Mouse (Mus musculus) frontal cortex, postnatal 10 days (tissue): ENCODE data around the gene Klhl42.

Source experiments
- DNase-seq, 2 experiments: peaks; one replicate each; pipeline ENCODE4 v3.0.0; 2022; ENCODE audit warnings: low spot score in 2 of 2, mixed read lengths in 1 of 2

Gene Klhl42

DNA sequence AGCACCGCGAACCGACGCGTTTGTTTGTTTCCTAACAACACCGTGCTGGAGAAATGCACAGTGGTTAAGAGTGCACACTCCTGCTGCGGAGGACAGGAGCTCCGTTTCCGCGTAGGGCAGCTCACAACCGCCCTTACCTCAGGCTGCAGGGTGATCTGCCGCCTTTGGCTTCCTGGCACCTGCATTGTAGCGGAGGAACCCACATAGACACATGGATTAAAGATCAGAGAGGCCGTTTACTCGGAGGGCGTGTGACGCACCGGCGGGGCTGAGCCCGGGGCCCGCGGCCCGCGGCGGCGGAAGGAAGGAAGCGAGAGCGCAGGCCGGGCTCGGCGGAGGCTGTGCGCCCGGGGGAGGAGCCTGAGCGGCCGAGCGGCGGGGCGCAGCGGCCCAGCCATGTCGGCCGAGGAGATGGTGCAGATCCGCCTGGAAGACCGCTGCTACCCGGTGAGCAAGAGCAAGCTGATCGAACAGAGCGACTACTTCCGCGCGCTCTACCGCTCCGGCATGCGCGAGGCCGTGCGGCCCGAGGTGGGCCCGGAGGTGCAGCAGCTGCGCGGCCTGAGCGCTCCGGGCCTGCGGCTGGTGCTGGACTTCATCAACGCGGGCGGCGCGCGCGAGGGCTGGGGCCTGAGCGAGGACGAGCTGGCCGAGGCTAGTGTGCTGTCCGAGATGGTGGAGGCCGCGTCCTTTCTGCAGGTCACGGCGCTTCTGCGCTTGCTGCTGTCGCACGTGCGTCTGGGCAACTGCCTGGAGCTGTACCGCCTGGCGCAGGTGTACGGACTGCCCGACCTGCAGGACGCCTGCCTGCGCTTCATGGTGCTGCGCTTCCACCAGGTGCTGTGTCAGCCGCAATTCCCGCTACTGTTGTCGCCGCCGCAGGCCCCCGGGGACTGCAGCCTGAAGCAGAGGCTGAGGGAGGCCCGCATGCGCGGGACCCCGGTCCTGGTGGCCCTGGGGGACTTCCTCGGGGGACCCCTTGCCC, at the start of gene Klhl42:
Gene Klhl42, plus strand, starts transcription at position 244 of the 985 bp plus-strand sequence.
- peak; percentile 36 to 75 for DNase-seq

DNA sequence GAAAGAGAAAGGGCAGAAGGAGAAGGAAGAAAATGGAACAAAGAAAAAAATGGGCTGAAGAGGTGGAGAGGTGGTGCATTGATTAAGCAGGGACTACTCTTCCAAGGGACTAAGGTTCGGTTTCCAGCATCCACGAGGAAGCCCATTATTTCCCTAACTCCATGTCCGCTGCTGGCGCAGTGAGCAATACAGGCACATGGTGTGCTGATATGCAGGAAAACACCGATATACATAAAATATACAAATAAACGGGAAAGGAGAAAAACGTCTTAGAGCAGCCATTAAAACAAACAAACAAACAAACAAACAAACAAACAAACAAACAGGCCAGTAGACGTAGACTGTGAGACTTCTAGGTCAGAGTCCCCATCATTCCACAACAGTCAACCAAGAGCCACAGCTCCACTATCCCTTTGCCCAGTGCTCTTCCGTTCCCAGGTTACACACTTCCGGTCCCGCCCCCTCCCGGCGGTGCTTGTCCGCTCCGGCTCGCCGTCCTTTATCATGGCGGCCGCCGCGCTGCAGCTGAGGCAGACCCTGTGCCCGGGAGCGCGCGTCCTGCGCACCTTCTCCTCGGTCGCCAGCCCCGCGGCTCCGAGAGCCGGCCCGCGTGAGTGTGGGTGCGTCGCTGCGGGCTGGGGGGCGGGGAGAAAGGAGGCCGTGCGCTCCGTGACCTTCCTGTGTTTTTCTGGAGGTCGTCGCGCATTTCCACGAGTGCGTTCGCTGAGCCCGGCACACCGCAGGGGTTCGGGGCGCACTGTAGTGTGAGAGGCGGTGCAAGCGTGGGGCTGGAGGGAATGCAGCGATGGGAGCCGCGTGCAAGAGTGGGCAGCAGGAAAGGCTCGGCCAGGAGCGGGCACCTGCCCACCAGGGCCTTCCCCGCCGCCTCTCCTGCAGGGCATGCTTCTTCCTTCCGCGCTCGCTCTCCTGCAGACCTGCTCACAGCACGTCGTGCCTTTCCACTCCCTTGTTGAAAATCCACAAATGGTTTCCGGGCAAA, 48.6 kb upstream of the Klhl42 start, which contains the start of gene Mrps35:
Gene Mrps35, plus strand, starts transcription at position 474 of the 1,000 bp plus-strand sequence.
- DNase-seq: peak; percentile 82 to 88

DNA sequence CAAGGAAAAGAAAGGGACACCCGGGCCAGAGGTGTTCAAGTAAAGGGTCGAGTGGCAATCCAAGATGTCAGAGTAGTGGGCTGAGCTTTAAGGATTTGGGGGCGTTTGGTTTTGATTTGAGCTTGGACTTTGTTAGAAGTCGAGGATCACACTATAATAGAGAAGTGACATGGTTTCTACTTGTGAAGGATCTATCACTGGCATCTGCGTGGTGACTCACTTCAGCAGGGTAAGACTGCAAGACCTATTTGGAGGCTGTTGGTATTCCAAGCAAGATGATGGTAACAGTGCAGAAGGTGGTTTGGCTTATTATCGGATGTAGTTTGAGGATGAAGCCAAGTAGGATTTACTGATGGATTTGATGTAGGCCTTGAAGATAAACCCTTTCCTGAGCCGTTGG, 47.5 kb upstream of the Klhl42 start:
- DNase-seq: no peak

DNA sequence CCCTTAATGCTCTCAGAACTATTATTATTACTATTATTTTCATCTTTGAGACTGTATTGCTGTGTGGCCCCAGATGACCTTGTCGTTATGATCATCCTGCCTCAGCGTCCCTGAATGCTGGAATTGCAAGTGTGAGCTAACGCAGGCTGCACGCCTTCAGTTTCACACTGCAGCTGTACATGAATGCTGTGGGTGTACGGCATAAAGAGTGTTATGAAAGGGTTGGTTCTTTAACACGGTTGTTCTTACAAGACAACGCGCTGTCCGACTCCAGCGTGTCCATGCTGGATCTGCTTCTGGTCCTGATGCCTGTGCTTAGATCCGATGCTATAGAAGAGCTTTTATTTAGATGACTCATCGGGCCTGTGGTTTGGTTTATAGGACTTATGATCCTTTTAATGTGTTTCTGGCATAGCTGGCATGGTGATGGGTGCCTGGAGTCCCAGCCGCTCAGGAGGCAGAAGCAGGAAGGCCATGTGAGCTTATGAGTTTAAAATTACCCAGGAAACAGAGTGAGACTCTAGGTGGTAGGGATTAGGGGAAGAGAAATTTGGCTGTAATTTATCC, 41.9 kb upstream of the Klhl42 start:
- no peak for DNase-seq

DNA sequence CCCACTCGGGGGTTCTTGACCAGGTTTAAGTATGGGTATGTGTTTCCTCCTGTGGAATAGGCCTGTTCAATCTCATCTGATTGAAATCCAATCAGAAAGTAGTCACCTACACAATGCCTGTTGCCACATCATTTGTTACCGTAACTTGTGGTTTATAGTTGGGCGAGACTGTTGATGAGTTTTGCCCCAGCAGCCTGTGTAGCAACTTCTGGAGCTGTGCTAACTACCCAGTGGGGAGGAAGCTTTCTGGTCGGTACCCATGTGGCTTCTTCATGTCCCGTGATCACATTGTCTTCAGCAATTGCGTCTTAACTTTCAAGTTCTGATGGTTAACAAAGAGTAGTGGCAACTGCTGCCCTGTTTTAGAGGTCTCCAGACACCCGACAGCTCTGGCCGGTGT, 39.5 kb upstream of the Klhl42 start:
- DNase-seq: no peak

DNA sequence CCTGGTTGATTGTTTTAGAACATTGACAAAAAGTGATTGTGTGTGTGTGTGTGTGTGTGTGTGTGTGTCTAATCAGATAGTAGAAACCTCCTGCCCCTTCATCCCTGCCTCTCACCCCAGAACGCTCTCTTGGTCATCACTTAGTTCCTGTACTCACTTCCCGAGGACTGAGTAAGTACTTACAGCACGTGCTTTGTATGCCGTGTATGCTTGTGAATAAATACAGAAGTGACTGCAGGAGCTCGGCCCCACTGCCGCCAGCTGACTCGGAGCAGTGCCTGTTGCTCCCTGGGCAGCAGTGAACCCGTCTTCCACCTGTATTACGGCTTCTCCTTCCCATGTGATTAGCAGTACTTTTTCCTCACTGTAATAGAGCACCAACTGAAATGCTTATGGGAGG, 38.7 kb upstream of the Klhl42 start:
- no peak for DNase-seq

DNA sequence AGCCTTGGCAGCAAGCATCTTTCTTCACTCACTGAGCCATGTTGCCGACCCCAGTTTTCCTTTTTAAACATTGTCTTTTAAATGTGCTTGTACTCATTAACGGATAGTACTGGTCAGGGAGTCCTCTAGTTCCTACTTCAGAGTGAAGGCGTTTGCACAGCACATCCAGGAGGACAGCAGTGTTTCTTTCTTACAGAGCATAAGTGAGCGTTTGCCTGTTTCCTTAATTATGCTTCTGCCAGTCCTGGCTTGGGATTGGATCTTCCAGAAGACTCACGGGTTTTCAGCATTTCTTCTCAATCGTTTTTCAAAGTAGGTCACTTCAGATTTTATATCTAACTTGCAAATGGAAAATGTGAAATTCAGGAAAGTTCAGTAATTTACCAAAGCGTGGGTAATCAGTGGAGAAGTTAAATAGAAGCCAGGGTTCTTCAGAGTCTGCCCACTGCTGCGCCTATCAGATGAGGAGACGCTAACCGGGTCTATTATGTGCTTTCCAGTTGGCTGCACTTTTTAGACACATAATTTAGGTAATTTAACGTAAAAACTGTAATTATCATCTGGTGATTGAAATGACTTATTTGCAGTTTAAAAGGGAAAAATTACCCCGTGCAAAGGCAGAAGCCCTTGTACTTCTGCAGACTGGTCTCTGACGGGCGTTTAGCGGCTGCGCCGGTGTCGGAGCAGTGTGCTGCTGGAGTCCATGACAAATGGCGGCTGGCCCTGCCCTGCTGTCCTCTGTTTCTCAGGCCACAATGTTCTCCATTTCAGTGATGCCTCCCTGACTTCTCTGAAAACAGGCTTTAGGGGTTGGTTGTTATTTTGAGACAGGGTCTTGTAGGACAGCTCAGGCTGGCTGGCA, 37.2 kb upstream of the Klhl42 start:
- DNase-seq: no peak

DNA sequence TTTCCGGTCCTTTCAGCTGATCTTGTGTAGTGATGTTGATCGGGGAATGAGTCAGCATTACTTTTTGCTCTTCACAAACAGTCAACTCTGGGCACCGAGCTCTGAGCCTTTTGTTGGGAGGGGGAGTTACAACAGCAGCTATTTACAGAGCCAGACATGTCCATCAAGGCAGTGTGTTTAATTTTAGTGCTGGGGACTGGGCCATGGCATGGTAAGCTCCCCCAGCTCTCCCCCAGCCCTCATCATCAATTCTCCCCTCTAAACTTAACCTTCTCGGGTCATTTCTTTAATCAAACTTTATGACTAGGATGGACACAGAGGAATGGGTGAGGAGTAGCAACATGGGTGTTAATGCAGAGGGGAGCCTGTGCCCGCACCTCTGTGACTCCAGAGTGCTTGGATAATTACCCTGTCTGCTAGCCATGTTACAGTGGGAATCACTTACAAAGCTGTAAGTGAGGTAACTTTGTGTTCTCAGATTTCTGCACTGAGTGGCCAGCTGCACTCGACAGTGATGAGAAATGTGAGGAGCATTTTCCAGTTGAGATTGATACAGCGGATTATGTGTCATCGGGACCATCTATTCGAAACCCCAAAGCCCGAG, 35.7 kb upstream of the Klhl42 start:
- DNase-seq: no peak

DNA sequence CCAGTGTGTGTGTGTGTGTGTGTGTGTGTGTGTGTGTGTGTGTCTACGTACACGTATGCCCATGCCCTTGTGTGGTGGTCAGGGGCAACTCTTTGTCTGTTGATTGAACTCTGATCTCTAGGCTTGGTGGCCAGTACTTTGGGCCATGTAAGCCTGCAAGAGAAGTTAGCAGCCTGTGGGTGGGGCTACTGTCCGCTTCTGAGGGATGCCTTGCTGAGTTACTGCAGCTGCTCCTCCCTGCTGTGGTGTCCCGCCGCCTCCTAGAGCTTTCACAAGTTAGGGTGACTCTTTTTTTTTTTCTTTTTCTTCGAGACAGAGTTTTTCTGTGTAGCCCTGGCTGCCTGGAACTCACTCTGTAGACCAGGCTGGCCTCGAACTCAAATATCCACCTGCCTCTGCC, 31.9 kb upstream of the Klhl42 start:
- no peak for DNase-seq

DNA sequence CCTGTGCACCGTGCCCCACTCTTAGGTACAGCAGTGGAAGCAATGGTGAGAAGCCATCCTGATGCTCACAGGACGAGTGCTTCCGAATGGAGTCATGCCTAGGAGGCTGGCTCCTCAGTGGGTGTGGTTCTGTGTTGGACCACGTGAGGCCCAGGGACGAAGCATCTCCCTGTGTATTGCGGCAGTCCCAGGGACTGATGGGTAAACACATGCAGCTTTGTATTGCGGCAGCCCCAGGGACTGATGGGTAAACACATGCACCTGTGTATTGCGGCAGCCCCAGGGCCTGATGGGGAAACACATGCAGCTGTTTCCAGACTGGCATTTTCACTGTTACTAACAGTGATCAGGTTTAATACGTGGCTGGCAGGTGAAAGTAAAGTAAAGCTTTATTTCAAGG, 29.5 kb upstream of the Klhl42 start:
- no peak for DNase-seq

DNA sequence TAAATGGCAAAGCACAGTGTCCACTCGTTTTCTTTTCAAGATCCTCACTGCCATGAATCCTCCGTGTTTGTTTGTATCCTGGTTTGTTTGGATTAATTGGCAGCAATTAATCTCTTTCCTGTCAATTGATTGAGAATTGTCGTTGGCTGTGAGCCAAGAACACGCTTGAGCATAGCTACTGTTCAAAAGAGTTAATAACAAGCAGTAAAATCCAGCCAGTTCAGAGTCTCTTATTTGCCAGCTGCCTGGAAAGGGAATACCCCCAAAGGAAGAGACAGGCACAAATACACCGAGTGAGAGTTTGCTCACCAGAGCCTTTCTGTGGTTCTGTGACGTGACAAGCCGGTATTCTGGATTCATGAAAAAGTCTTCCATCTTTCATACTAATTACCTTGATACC, 29.1 kb upstream of the Klhl42 start:
- no peak for DNase-seq

DNA sequence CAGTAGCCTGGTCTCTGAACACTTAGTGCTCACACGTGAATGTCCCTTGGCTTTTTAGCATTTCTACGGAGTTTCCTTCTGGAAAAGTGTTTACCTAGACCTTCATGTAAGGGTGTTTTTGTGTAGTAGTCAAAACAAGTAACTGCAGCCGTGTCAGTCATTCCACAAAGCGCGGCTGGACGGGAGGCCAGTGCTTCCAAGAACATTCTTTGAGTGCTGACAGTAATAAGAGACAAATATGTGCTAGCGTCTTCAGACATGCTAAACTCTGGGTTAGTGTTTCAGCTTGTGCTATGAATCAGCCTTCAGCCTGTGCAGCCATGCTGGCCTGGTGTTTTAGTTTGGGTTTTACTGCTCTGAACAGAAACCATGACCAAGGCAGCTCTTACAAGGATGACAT, 28.5 kb upstream of the Klhl42 start:
- DNase-seq: no peak

DNA sequence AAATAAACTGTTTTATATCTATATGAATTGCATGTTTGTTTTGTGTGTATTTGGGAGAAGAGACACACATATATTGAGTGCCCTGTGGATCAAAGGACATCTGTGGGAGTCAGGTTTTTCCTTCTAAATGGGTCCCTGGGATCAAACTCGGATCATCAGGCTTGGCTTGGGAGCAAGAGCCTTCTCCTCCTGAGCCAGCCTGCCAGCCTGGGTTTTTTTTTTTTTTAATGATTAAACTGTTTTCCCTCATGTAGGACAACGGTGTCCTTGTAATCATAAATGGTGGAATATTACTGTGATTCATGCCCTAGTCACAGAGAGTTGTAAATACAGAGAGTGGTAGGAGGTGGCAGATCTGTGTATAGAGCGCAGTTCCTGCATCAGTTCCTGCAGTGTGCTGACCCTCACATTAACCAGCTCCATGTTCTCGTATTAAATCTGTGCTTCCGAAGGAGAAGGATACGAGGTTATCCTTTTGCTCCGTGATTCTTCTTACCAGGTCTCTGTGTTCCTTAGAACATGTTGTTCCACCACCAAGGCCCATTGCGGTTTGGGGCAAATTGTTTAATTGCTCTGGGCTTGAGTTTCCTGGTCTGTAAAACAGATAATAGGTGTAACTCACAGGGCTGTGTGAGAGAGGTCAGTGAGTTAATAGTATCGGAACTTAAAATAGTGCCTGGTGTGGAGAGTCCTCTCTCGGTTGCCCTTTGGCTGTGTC, 26.8 kb upstream of the Klhl42 start:
- DNase-seq: no peak

DNA sequence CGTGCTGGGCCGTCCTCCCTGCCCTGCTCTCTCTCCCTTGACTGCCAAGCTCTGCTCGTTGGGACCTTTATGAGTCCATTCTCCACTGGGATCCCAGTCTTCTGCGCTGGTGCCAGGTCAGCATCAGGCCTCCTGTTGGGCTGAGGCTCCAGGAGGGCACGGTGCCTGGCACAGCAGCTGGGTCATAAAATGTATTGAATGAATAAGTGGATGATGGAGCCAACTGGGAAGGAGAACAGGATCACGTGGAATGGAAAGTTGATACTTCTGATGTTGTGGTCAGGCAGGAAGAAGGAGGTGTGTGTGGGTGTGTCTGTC, 26.3 kb upstream of the Klhl42 start:
- DNase-seq: no peak

DNA sequence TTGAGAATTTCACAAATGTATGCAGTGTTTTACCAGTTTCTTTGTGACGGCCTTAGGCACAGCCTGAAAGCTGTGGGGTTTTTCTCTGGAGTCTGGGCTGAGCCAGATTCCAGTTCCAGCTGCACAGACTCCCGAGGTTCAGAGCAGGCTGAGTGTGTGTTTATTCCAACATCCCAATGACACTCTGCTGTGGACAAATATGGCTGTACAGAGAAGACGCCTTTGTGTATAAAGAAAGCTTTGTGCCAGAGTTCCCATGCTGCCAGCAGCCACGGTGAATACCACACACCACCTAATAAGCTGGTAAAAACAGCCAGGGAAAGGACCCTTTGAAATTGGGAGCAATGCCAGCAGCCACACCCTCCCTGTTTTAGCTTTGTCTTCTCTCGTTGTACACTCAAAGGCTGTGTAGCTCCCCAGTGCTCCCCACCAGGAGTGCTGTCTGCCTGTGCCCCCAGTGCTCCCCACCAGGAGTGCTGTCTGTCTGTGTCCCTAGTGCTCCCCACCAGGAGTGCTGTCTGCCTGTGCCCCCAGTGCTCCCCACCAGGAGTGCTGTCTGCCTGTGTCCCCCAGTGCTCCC, 15.3 kb upstream of the Klhl42 start:
- no peak for DNase-seq

DNA sequence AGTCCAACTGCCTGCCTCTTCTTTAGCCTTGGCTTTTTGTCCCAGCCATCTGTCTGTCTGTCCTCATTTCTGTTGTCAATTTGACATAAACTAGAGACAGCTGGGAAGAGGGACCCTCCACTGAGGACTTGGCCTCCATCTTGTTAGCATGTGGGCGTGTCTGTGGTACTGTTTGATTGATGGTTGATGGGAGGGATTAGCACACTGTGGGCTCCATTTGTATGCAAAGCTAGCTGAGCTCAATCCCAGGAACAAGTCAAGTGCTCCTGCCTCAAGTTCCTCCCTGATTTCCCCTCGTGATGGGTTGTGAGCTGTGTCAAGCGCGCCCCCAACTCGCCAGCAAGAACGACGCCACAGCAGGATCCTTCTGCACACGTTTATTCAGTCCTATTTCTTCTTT, 14.3 kb upstream of the Klhl42 start:
- no peak for DNase-seq

DNA sequence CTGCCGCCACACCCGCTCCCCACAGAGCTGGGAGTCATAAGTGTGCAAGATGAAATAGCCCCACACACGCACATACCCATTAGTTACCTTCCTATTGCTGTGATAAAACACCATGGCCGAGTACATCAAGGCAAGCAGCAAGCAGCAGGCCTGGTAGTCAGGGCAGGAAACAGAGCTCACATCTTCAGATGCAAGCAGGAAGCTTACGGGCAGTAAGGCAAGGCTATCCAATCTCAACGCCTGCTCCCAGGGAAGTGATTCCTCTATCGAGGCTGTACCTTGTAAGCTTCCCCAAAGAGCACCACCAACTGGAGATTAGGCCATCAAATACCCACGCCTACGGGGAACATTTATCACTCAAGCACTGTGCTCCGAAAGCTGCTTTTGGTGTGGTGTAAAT, 11.3 kb upstream of the Klhl42 start:
- DNase-seq: no peak

DNA sequence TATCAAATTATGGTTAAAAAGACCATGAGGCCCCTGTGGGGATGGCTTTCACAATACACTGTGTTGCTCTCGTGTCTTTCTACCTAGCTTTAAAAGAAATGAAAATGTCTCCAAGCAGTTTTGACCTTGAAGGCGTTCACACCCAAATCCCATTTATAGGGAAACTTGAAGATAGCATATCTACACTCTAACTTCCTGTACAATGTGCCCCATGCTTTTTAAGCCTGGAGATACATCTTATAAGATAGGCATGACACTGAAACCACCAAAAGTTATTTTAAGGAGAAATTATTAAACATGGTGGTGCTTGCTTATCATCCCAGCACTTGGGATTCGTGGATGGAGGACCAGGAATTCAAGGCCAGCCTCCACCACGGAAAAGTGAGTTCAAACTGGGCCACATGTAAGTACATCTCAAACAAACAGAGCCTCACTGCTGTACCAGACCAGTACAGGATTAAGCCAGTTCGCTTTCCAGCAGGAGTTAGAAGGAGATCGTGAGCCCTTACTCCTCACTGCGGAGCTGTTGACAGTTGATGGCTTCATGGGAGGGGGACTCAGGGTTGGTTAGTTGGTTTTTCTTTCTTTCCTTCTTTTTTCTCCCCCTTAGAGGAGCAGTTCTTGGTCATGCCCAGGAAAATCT, 5.7 kb upstream of the Klhl42 start:
- no peak for DNase-seq

DNA sequence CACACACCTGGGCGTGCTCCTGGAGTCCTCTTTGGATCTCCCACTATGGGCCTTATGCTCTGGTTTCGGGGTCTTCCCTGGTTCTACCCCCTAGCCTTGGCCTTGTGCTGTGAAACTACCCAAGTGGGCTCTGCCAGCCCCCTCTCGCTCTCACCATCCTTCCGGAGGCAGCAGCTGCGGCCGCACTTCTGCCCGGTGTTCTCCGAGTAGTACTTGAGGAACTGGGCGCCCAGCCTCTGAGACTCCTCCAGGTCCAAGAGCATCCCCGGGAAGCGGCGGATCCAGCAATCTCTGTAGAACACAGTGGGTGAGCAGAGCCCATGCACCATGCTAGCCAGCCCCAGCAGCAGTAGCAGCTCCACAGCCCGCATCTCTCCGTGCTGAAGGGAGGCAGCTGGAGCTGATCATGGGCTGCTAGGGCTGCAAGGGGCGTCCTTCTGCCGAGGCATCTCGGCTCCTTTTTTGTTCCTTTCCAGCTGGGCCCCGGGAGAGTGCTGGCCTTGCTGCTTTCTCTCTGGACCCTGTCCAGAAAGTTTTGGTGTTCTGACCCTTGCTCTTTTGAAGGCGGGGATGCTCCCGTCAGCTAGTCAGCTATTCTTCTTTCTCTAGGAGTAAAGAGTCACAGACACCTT, 4.5 kb upstream of the Klhl42 start, which contains the start of gene Mansc4:
Gene Mansc4, minus strand, starts transcription at position 439 of the 632 bp plus-strand sequence.
- peak in 1 of 2 experiments; percentile 22 for DNase-seq
